Mouse (Mus musculus) megakaryocyte-erythroid progenitor cell, adult 5-6 weeks (primary cell): ENCODE data around the gene Zbtb16. TPM values are rescaled to one million over a fixed set of nuclear protein-coding genes. Genes with fewer than 3 reads are reported as not detected.

ENCODE experiments used
- ATAC-seq: replicated peaks from 2 replicates; pipeline ENCODE4 v1.8.0; 2016; ENCODE audit warnings: mild to moderate bottlenecking, inconsistent platforms; ENCODE audit not compliant: severe bottlenecking, poor library complexity, low FRiP score, low TSS enrichment
- total RNA-seq, 2 experiments: library from RNA; stranded (forward) in 1 of 2; stranded (reverse) in 1 of 2; fragments of 200-1000, 215-1000 nt in 1 of 2; fragments of >200 nt in 1 of 2; fragmentation: Nextera tagmentation in 1 of 2; gene quantifications; 2 replicates each; pipeline ENCODE4 v1.2.3; 2014 to 2017

Zbtb16 gene
- total RNA-seq, 2 experiments from 2014 or later: 2.3 to 4.0 TPM

DNA sequence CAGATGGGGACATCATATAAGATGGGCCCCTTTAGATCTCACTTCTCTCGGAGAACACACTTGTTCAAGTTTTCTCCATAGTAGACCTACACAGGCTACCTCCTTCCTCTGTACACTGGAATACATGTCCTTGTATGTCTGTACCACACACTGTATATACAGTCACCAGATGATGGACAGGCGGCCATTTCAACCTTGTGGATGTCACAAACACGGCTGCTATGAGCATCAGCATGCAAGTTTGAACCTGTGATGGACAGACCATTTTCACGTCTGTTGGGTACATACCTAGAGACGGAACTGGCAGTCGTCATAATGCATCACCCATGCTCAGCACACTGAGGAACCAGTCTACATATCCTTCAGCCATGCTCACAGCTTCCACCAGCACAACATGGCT, 81.6 kb downstream of the Zbtb16 start:
- ATAC-seq: no peak

GRCm38 (mm10) chr9:48753881-48754280, 82.1 kb downstream of the Zbtb16 start:
- ATAC-seq: peak; percentile 42

GRCm38 (mm10) chr9:48751900-48752299, 84.1 kb downstream of the Zbtb16 start:
- no peak for ATAC-seq

DNA sequence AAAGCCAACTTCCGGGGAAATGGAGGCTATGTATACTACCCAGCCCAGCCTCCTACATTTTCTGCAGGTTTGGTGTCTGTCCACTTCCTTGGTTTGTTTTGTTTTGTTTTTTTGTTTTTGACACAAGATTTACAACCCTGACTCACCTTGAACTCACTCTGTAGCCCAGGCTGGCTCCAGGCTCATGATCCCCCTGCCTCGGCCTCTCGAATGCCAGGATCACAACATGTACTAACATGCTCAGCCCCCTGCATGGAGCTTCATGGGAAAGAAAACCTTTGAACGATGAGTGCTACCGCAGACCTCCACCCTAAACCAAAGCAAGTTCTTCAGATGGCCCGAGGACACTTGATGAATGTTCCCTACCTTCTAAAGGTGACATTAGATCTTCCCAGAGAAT, 86.4 kb downstream of the Zbtb16 start:
- no peak for ATAC-seq

DNA sequence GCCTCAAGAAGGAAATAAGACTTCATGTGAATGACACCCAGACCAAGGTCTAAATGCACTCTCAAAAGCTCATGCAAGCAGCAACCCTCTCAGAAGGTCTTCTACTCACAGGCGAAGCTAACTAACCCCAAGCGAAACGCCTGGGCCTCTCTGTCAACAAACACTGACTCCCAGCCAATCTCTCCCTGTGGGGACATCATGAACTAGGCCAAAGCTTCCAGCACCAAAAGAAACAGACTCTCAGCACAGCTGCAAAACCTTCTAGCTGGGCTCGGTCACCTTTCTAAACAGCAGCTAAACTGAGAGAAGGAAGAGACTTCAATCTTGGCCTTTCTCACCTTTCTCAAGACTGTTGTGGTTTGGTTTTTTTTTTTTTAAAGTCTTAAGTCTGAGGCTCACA, 86.9 kb downstream of the Zbtb16 start:
- no peak for ATAC-seq

DNA sequence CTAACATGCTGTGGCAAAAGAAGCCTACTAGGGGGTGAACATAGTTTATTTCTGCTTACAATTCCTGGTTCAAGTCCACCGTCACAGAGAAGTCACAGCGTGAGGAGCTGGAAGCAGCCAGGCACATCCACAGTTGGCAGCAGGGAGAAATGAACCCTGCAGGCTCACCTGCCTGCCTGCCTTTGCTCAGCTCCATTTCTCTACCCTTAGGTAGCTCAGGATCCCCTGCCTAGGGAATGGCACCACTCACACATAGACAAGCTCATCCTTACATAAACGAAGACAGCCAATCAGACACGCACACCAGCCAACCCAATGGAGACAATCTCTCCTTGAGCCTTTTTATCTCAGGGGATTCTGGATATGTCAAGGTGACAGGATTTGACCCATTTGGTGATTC, 87.3 kb downstream of the Zbtb16 start:
- ATAC-seq: no peak

DNA sequence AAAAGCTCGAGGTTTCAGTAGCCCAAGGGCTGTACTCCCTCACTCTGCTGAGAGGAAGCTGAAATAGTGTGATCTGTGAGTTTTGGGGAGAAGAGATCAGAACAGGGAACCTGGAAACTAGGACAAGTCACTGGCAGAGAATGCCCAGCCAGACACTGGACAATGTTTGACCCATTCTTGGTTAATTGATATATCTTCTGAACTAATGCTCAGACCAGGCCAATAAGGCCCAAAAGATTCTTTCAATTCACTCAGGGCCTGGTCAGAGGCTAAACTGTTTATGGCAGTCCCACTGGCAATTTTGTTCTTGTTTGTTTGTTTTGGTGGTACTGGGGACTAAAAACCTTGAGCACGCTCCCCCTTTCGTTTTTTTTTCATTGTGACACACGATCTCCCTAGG, 87.8 kb downstream of the Zbtb16 start:
- no peak for ATAC-seq

DNA sequence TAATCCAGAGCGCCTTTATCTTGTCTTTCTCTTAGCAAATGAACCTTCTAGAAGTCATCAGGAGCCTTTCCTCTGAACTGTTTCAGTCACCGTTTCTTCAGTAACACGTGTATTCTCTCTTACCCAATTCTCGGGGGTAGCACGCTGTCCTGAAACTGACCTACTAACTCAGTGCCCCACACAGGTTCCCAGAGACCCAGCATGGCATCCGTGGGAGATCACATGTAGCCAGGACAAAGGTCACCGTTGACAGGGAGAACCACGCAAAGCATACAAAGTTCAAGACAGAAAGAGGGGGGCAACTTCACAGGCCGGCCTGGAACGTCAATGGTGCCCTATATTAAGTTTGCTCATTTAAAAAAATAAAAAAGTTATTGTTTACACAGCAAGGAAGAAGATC, 89.5 kb downstream of the Zbtb16 start:
- no peak for ATAC-seq

GRCm38 (mm10) chr9:48745347-48746119, 90.5 kb downstream of the Zbtb16 start:
- ATAC-seq: no peak

- ATAC-seq: peak; percentile 63
These were observed 91.1 kb downstream of the Zbtb16 start for GRCm38 (mm10) chr9:48744916-48745315.

- ATAC-seq: no peak
These were observed 91.6 kb downstream of the Zbtb16 start for GRCm38 (mm10) chr9:48744451-48744850.

- ATAC-seq: no peak
These were observed 92.4 kb downstream of the Zbtb16 start for GRCm38 (mm10) chr9:48743338-48744285.

GRCm38 (mm10) chr9:48742150-48742549, 93.9 kb downstream of the Zbtb16 start:
- ATAC-seq: no peak

- ATAC-seq: no peak
These were observed 94.5 kb downstream of the Zbtb16 start for GRCm38 (mm10) chr9:48741433-48742077.

GRCm38 (mm10) chr9:48740732-48741255, 95.2 kb downstream of the Zbtb16 start:
- ATAC-seq: no peak

- ATAC-seq: peak; percentile 81
These were observed 95.9 kb downstream of the Zbtb16 start for GRCm38 (mm10) chr9:48740098-48740505.

- ATAC-seq: no peak
These were observed 97.1 kb downstream of the Zbtb16 start for GRCm38 (mm10) chr9:48738795-48739476.

DNA sequence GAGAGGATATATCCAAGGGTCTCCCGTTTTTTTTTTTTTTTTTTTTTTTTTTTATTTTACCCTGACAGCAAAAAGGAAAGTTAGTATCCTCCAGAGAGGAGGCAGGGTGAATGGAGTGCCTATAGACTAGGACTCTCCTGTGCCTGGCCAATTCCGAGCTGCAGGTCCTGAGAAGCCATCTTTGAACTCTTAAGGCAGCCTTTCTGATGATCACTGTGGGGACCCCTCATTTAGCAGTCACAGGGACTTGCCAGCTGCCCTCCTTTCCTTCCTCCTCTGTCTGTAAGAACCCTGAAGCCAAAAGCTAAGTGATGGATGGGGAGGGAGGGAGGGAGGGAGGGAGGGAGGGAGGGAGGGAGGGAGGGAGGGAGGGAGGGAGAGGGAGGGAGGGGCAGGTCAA, 98.1 kb downstream of the Zbtb16 start:
- ATAC-seq: no peak

GRCm38 (mm10) chr9:48737210-48737850, 98.7 kb downstream of the Zbtb16 start:
- no peak for ATAC-seq
